Mouse (Mus musculus) regulatory T cell (primary cell): ENCODE measurements around the gene Tpcn2.

Experiments
- in situ Hi-C: fragments of 300-600 bp; cut with MboI, MseI; formaldehyde crosslinking; loops from one replicate; pipeline ENCODE4 v1.15.1; 2025; ENCODE audit warnings: high pct_unique_total_duplicates

Tpcn2 gene

GRCm38 (mm10) chr7:145283487-145284187 lies at the start of gene Tpcn2:
Gene Tpcn2 (minus strand): TSS chr7:145284011.
- in situ Hi-C loops: no loop called here

GRCm38 (mm10) chr7:145332376-145333041 lies 48.7 kb upstream of the Tpcn2 start:
- in situ Hi-C loops: no loop called here

DNA sequence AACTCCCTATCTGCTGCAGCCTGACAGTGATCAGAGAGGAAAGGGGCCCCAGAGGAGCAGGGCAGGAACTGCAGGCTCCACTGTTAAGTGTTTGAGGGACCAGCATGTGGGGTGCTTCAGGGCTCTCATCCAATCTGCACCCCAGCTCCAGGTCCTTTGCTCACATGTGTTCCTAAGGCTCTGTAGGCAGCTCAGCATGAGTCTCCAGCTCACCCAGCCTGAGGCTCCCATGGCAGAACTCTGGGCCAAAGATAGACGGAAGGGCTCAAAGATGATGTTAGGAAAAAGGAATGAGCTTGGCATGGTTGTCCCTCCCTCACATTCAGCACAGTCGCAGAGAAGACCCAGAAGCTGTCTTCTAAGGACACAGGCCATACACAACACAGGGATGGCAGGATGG lies 46.8 kb upstream of the Tpcn2 start:
- in situ Hi-C loops: no loop called here

DNA sequence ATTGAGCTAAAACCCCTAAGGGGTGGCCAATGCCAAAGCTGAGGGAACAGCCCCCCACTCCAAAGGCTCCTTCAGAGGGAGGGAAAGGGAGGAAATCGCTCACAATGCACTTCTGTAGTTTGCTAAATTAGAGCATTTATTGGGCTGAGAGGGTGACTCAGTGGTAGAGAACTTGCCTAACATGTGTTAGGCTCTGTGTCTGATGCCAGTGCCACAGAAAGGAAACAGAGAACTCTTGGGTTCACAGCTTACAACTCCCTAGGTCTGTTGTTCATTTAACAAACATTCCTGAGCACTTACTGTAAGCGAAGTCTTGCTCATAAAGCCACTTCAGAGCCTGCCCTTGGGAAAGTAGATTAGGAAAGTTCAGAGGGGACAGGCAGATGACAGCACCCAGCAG lies 46.2 kb upstream of the Tpcn2 start:
- in situ Hi-C loops: no loop called here

GRCm38 (mm10) chr7:145325697-145326096 lies 41.9 kb upstream of the Tpcn2 start:
- in situ Hi-C loops: no loop called here

- in situ Hi-C loops: loop anchor here (5.0 kb wide), 1 partner anchor 61 kb away; no protein-coding TSS in a partner anchor
Observed at GRCm38 (mm10) chr7:145323607-145324006, 39.8 kb upstream of the Tpcn2 start.

- in situ Hi-C loops: no loop called here
Observed at GRCm38 (mm10) chr7:145319481-145319880, 35.7 kb upstream of the Tpcn2 start.

- in situ Hi-C loops: no loop called here
Observed at GRCm38 (mm10) chr7:145317522-145317921, 33.7 kb upstream of the Tpcn2 start.

- in situ Hi-C loops: no loop called here
Observed at GRCm38 (mm10) chr7:145314785-145315411, 31.1 kb upstream of the Tpcn2 start, which contains the start of gene Mrgprd. Gene Mrgprd (plus strand): TSS chr7:145314835.

DNA sequence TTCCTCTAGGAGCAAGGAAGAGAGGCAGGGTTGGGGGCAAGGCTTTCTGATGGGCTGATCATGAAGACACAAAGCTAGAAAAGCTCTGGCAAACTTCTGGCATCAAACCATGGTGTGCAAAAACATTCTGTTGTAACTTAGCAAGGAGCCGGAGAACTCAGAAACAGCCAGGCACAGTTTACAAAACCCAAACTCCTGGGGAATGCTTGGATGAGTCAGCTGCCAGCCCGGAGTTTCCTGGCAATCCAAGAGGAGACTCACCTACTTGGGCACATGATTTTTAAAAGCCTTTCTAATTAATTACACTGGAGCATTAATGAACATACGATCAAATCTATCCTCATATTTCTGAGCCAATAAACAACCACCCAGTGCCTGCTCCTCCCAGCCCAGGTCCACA lies 28.3 kb upstream of the Tpcn2 start:
- in situ Hi-C loops: no loop called here

GRCm38 (mm10) chr7:145310526-145310925 lies 26.7 kb upstream of the Tpcn2 start:
- in situ Hi-C loops: no loop called here

DNA sequence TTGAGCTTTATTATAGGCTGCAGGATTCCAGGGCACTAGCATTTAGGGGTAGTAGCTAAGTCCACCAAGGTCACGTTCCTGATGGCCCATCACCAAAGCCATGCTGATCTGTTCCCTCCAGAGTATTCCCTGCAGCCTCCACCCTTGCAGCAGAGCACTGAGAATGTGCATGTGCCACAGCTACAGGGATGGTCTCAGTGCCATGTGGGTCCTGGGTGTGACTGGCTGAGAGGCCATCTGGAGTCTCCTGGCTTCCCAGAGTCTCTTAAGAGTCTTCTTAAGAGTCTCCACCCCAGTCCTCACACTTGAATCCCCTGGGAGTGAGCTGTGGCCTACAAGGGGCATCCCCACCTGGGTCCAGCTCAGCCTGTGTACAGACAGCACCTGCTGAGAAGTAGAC lies 26.1 kb upstream of the Tpcn2 start:
- in situ Hi-C loops: no loop called here

DNA sequence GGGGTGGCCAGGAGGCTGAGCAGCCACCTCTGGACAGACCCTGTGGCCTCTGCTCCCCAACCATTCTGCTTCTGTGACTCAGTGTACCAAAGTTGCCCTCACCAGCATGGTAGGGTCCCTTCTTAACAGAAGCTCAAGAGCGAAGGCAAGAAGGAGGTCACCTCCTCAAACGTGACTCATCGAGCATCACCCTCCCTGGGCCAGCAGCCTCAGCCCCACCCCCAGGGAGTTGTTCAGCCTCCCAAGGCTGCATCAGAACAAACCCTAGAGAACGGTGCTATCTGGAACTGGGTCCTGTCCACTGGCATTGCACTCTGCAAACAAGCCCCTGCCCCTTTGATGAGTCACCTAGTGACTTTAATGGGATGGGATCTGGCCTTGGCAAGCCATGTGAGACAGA lies 25.1 kb upstream of the Tpcn2 start:
- in situ Hi-C loops: no loop called here

- in situ Hi-C loops: no loop called here
Observed at GRCm38 (mm10) chr7:145308061-145308675, 24.4 kb upstream of the Tpcn2 start.

- in situ Hi-C loops: no loop called here
Observed at GRCm38 (mm10) chr7:145307636-145308035, 23.8 kb upstream of the Tpcn2 start.

GRCm38 (mm10) chr7:145304153-145304552 lies 20.3 kb upstream of the Tpcn2 start:
- in situ Hi-C loops: no loop called here

- in situ Hi-C loops: no loop called here
Observed at GRCm38 (mm10) chr7:145302488-145303285, 18.9 kb upstream of the Tpcn2 start.

GRCm38 (mm10) chr7:145301341-145302005 lies 17.7 kb upstream of the Tpcn2 start:
- in situ Hi-C loops: no loop called here

DNA sequence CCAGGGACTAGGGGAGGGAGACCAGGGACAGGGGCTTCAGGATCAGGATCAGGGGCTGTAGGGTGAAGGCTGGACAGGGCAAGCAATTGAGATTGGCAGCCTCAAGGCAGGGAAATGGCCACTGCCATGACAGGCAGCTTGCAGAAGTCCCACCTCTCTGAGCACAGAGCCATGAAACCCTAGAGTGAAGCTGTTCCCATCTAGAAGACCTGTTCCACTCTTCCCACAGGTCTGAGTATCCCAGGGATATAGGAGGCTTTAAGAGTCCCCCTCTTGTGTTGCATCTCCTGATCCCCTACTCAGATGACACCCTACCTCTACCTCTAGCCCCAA lies 17.2 kb upstream of the Tpcn2 start:
- in situ Hi-C loops: no loop called here

GRCm38 (mm10) chr7:145300321-145301007 lies 16.7 kb upstream of the Tpcn2 start, which contains the start of gene Mrgprf:
Gene Mrgprf (plus strand): TSS chr7:145300828.
- in situ Hi-C loops: no loop called here
